Mouse (Mus musculus): ENCODE data around the gene Fam213b. TPM values are rescaled to one million over a fixed set of nuclear protein-coding genes. Genes with fewer than 3 reads are reported as not detected.

The Fam213b gene
- total RNA-seq, 4 experiments from 2014 or later = 21.8 to 161 (median 71.6) TPM

GRCm38 (mm10) chr4:154877864-154878548 is 20.9 kb downstream of the Fam213b start:
- peak; percentile 84 for DNase-seq

GRCm38 (mm10) chr4:154873186-154873585 is 25.7 kb downstream of the Fam213b start:
- DNase-seq = no peak

GRCm38 (mm10) chr4:154871757-154872251 is 27.1 kb downstream of the Fam213b start:
- no peak for DNase-seq

- no peak for DNase-seq
Measured at GRCm38 (mm10) chr4:154870721-154871120, 28.2 kb downstream of the Fam213b start.

GRCm38 (mm10) chr4:154869440-154869839 is 29.5 kb downstream of the Fam213b start, which contains the start of gene Mmel1:
Mmel1 (plus strand) TSS chr4:154869585.
- no peak for DNase-seq

- DNase-seq = no peak
Measured at GRCm38 (mm10) chr4:154867257-154867656, 31.7 kb downstream of the Fam213b start.

- DNase-seq = no peak
Measured at GRCm38 (mm10) chr4:154866391-154866790, 32.5 kb downstream of the Fam213b start.

GRCm38 (mm10) chr4:154864961-154865760 is 33.8 kb downstream of the Fam213b start:
- DNase-seq = no peak

GRCm38 (mm10) chr4:154864271-154864771 is 34.6 kb downstream of the Fam213b start:
- peak; percentile 89 for DNase-seq

- no peak for DNase-seq
Measured at GRCm38 (mm10) chr4:154863436-154863935, 35.4 kb downstream of the Fam213b start.

- no peak for DNase-seq
Measured at GRCm38 (mm10) chr4:154861967-154862366, 37.0 kb downstream of the Fam213b start.

- DNase-seq = no peak
Measured at GRCm38 (mm10) chr4:154858601-154859000, 40.3 kb downstream of the Fam213b start.

GRCm38 (mm10) chr4:154857366-154858240 is 41.3 kb downstream of the Fam213b start:
- no peak for DNase-seq

- no peak for DNase-seq
Measured at GRCm38 (mm10) chr4:154856882-154857281, 42.1 kb downstream of the Fam213b start.

GRCm38 (mm10) chr4:154856480-154856837 is 42.5 kb downstream of the Fam213b start:
- DNase-seq = no peak

- DNase-seq = peak; percentile 64
Measured at GRCm38 (mm10) chr4:154855721-154856479, 43.0 kb downstream of the Fam213b start.

- DNase-seq = no peak
Measured at GRCm38 (mm10) chr4:154854676-154855345, 44.1 kb downstream of the Fam213b start.

GRCm38 (mm10) chr4:154853881-154854280 is 45.1 kb downstream of the Fam213b start:
- no peak for DNase-seq

- DNase-seq = no peak
Measured at GRCm38 (mm10) chr4:154852696-154853095, 46.2 kb downstream of the Fam213b start.

Data from adrenal gland, adult 8-10 months (tissue).